Mouse (Mus musculus): Measurements from ENCODE around the gene Fan1.

The Fan1 gene

DNA sequence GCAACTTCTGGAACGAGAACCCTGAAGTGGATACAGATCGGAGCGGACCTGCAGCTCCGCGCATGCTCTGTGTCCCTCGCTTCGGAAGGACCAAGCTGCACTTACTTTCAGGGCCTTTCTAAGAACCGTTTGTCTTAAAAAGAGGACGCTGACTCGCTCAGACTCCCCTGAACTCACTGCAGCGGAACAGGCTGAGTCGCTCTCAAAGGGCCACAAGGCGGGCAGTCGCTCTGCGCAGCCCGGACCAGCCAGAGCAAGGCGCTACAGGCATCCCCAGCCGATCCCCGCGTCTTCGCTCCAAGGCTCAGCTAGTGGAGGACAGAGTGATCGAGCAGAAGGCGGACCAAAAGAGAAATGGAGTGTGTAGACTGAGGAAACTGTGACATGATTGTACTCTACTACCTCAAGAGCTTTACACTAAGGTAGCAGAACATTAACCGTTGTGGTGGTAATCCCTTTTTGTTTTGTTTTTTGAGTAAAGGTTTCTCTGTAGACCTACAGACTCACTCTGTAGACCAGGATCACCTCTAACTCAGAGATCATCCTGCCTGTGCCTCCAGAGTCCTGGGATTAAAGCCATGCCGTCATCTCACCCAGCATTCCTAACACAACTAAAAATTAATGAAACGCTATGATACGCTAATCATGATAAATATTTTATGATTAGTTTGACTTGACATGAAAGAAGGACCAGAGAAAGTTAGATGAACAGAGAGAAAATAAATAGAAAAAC lies at the start of gene Fan1:
TSS of gene Fan1 (minus strand) at position 266 of the 733 bp plus-strand sequence.
- peak; percentile 87 to 90 for DNase-seq

GRCm38 (mm10) chr7:64403989-64404388 lies 30.1 kb upstream of the Fan1 start:
- no peak for DNase-seq

DNA sequence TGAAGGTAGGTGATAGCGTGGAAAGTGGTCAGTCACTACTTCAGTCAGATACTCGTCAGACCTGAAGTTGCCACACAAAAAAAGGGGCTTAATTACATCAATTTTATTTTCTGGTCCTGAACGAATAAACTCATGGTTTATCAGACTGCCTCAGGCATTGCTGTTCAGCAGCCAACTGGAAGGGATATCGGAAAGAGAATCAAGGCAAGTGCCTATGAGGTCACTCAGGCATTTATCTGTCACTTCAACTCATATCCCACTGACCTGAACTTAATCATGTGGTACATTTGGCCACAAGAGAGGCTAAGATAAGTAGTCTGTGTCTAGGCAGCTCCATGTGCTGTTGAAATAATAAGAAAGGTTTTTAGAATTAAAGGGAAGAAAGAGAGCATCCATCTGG lies 28.6 kb upstream of the Fan1 start:
- DNase-seq, result no peak

GRCm38 (mm10) chr7:64400725-64401124 lies 26.8 kb upstream of the Fan1 start:
- DNase-seq, result no peak

GRCm38 (mm10) chr7:64392819-64393151 lies 18.9 kb upstream of the Fan1 start:
- no peak for DNase-seq

GRCm38 (mm10) chr7:64392122-64392818 lies 18.4 kb upstream of the Fan1 start, which contains the start of the genes Mphosph10 and Mcee:
TSS of gene Mphosph10 (minus strand) at chr7:64392268.
TSS of gene Mcee (plus strand) at chr7:64392607.
- DNase-seq, result peak; percentile 93 to 96

DNA sequence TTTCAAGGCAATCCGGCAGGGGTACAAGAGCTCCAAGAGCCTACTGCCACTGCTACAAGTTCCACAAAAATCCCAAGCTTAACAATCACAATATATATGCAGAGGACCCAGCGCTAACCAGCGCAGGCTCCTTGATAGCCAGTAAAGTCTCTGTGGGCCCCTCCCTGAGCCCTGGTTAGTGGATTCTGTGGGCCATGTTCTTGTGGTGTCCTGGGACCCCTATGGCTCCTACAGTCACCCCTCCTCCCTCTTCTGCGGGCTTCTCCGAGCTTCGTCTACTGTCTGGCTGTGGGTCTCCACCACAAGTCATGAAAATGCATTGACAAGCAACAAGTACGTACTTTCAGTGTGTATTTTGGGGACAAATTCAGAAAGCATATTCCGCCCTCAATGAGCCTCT lies 17.6 kb upstream of the Fan1 start:
- peak; percentile 13 to 24 for DNase-seq

GRCm38 (mm10) chr7:64373147-64373829 lies 607 bp downstream of the Fan1 start:
- peak in 1 of 2 experiments; percentile 21 for DNase-seq

DNA sequence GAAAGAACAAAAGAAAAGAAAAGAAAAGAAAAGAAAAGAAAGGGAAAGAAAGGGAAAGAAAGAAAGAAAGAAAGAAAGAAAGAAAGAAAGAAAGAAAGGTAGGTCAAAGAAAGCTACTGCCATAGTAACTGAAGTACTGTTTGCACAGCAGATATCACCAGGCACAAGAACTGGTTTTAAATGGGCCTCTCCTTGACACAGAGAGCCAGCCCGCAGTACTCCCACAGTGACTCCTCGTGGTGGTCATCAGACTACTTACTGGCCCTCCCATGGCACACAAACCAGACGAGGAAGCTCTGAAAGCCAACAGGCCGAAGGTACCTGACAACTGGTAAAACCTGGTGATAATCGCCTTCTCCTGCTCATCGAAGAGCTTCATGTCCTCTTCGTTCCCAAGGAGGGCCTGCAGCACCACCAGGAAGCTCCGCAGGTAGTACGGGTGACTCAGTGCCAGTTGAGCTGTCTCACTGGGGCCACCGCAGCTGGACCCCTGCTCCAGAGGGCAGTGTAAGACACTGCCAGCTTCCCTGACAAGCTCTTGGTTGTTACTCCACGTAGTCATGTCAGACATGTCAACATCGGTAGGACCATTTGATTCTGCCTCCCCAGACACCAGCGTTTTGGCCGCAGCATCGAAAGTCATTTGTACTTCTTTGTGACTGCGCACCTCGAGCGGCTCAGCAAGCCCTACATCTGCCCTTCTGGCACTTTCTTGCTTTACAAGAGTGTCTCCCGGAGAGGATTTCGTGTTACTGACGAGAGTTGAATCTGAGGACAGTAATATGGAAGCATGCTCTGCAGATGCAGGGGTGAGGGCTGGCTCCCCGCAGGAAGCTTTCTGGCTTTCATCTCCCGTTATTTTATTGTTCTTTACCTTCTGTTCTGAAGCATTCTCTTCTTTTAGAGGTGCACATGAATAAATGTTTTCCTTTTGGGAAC lies 1.7 kb downstream of the Fan1 start:
- DNase-seq, result no peak

- DNase-seq, result no peak
Observed at GRCm38 (mm10) chr7:64369841-64370240, 4.1 kb downstream of the Fan1 start.

DNA sequence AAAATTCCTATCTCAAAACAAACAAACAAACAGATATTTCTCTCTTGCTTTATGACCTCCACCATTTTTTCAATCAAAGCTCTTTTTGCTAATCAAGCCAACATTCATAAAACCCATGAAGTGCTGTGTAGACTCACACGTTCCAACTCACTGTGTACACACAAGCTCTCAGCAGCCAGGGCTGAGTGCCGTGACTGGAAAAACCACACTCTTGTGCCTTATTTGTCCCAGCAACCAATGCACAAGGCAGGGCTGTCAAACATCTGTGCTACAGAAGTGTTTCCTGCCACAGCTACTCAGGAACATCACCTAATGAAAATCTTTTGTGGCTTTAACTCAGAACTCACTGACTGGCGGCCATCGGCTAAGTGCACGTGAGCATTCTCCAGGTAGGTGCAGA lies 8.0 kb downstream of the Fan1 start:
- no peak for DNase-seq

GRCm38 (mm10) chr7:64360586-64360945 lies 13.3 kb downstream of the Fan1 start:
- DNase-seq, result peak in 1 of 2 experiments; percentile 32

DNA sequence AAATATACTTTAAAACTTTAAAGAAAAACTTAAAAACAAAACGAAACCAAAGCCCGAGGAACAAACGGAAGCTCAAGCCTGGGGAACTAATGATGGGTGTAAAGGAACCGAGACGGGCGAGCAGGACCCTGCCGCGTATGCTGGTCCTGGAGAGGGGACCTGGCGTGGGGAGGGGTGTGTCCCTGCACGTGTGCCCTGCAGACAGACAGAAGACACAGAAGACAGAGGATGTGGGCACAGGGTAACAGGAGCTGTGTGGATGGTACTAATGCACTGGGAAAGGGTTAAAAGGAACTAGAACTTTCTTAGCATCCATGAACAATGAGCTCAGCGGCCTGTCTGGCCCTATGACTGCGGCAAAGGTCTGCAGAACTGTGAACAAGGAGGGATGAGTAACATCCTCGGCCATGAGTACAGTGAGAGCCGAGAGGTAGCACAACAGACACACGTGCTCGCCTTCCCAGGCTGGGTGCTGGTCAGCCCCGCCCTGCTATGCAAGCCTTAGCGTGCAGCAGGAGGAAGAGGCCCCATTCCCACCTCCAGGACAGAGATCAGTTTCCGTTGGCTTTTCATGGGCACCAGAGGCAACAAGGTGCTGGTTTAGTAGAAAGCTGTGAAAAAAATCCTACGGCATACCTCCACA lies 13.8 kb downstream of the Fan1 start:
- no peak for DNase-seq

- no peak for DNase-seq
Observed at GRCm38 (mm10) chr7:64358666-64359065, 15.2 kb downstream of the Fan1 start.

- peak; percentile 39 for DNase-seq
Observed at GRCm38 (mm10) chr7:64357405-64357804, 16.5 kb downstream of the Fan1 start.

GRCm38 (mm10) chr7:64356661-64357060 lies 17.2 kb downstream of the Fan1 start:
- no peak for DNase-seq

- no peak for DNase-seq
Observed at GRCm38 (mm10) chr7:64354206-64354605, 19.7 kb downstream of the Fan1 start.

GRCm38 (mm10) chr7:64351087-64351486 lies 22.8 kb downstream of the Fan1 start:
- DNase-seq, result peak; percentile 78 to 84

- peak; percentile 23 to 44 for DNase-seq
Observed at GRCm38 (mm10) chr7:64349147-64349861, 24.6 kb downstream of the Fan1 start.

GRCm38 (mm10) chr7:64347813-64348212 lies 26.1 kb downstream of the Fan1 start:
- no peak for DNase-seq

DNA sequence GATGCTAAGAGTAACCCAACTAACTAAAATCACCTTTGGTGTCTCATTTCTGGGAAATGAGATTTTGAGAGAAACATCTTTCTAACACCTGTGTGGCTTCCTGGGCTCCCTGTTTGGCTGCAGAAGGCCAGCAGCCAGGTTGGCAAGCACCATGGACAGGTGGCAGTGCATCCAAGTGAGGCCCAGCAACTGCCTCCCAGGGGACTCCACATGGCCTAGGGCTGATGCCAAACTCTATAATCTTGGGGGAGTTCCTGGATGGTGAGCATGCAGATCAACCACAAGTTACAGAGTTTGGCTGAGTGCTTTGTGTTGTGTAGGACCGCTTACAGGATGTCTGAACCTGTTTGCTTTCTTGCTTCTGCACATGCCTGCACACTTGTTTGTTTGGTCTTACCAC lies 41.2 kb downstream of the Fan1 start:
- DNase-seq, result peak; percentile 35 to 42

Data from cerebellum, adult 18-20 months (tissue).